Mouse (Mus musculus) urinary bladder, postnatal 10 days (tissue): ENCODE data around the gene Ptpn3.
A peak's percentile ranks its signal among the peaks of the same experiment; 100 is the strongest.
"Not testable (repeated sequence)": the region's sequence is repeated elsewhere in the genome, so short reads cannot be mapped to it uniquely, and the experiment has no call there.

Source experiments
- DNase-seq: peaks from one replicate; pipeline ENCODE4 v3.0.0; 2022; ENCODE audit warnings: low spot score

The Ptpn3 gene

GRCm38 (mm10) chr4:57299308-57299700 is 2.3 kb downstream of the Ptpn3 start:
- DNase-seq = no peak

- DNase-seq = no peak
Observed at GRCm38 (mm10) chr4:57298181-57298580, 3.5 kb downstream of the Ptpn3 start.

GRCm38 (mm10) chr4:57294971-57295656 is 6.5 kb downstream of the Ptpn3 start:
- DNase-seq = peak; percentile 20

DNA sequence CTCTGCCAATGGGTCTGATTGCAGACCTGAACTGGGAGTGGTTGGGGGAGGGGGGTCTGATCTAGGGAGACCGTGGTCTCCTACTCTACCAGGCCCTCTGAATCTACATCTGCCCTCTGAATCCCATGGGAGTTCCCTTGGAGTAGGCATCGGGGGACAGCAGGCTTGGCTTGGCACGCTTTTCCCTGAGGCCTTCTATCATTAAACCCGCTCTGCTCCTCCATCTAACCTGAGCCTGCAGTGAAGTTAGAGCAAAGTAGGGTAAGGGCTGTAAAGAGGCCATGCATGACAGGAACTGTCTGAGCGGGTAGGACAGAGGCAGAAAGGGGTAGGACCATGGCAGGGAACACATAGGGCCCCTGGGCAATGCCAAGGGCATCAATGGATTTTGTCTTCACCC is 9.0 kb downstream of the Ptpn3 start:
- no peak for DNase-seq

GRCm38 (mm10) chr4:57290049-57290448 is 11.6 kb downstream of the Ptpn3 start:
- no peak for DNase-seq

DNA sequence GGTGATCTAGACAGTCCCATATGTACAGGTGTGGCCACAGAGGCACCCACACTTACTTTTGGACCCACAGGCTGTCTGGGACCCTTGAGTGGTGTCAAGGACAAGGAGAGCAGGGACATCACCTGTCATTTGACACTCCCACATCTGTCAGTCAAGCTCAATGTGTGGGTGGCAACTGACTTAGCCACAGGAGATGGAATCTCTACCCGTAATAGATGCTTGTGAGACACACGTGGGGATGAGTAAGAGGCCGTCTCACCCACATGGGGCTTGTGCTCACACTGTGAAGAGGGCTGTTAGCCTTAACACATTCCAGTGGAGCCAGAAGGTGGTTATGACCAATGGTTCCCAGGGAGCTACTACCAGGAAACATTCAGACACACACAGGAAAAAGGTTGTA is 13.8 kb downstream of the Ptpn3 start:
- DNase-seq = no peak

DNA sequence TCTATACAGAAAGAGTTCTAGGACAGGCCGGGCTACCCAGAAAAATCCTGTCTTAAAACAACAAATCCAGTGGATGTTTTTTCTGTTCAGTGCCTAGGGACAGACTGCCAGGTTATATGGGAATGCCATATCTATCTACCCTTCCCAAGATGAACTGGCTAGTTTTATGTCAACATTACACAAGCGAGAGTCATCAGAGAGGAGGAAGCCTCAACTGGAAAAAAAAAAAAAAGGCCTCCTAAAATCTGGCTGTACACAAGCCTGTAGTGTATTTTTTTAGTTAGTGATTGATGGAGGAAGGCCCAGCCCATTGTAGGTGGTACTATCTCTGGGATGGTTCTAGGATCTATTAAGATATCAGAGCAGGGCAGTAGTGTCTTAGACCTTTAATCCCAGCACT is 16.4 kb downstream of the Ptpn3 start:
- DNase-seq = no peak

GRCm38 (mm10) chr4:57283189-57283588 is 18.4 kb downstream of the Ptpn3 start:
- no peak for DNase-seq

- DNase-seq = no peak
Observed at GRCm38 (mm10) chr4:57282630-57283029, 19.0 kb downstream of the Ptpn3 start.

DNA sequence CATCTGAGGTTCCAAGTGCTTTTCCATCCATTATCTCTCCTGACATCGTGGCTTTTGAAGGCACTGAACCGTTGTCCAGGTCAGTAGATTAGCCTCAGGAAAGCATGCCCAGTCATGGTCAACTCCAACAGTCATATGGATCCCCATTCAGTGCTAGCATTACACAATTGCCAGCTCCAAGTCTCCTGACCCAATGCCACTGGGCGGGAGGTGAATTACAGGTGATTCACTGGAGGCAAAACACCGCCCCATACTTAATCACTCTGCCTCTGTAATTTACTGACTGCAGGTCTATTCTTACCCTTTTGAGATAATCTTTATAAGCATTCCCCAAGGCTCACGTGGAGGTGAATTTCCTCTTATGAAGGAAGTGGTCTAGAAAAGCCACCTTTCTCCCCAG is 19.5 kb downstream of the Ptpn3 start:
- DNase-seq = no peak

DNA sequence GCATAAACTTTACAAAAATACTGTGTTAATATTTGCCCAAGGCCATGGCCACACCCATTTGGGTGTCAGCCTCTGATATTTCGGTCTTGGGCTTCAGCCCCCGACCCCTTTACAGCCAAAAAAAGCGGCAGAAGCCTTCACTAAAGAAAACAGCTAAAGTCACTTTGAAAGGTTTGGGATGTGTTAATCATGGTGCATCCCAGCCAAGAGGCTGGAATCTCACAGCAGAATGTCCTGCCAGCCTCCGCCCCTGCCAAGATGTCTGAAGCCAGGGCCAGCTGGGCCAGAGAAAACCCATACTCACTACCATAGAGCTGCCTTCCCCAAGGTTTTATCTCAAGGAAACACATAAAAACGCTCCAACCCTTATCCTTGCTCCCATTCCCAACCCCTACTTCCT is 20.7 kb downstream of the Ptpn3 start:
- no peak for DNase-seq

DNA sequence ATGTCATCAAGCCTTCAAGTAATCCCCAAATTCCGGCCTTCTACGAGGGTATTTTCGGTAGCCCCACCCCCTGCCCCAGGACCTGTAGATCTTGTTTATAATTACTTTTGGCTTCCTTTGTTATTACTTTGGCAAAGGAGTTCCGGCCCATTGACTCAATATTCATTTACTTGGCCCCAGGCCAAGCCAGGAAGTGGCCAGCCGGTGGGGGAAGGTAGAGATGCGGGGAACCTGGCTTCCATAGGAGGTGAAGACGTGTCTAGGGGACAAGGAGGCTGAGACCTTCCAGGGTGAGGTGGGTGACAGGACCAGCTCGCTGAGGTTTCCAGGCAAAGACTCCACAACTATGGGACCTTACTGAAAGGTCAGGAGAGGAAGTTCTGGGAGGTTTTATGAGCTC is 22.4 kb downstream of the Ptpn3 start:
- DNase-seq = no peak

- no peak for DNase-seq
Observed at GRCm38 (mm10) chr4:57278812-57279211, 22.8 kb downstream of the Ptpn3 start.

DNA sequence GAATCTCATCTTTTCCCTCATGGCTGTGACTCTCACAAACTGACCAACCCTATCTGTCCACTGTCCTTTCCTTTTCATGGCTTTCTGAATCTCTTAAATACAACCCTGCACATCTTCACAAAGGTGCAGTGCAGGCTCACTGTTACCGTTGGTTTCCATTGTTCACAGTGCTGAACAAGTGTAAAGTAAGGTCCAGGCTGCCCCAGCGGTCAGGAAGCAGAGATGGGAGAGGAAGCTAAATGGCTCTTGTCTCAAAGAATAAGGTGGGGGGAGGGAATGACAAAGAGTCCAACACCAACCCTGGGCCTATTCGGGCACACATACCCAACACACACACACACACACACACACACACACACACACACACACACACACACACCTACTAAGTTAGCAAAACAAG is 24.0 kb downstream of the Ptpn3 start:
- DNase-seq = no peak

- no peak for DNase-seq
Observed at GRCm38 (mm10) chr4:57275116-57275743, 26.4 kb downstream of the Ptpn3 start.

DNA sequence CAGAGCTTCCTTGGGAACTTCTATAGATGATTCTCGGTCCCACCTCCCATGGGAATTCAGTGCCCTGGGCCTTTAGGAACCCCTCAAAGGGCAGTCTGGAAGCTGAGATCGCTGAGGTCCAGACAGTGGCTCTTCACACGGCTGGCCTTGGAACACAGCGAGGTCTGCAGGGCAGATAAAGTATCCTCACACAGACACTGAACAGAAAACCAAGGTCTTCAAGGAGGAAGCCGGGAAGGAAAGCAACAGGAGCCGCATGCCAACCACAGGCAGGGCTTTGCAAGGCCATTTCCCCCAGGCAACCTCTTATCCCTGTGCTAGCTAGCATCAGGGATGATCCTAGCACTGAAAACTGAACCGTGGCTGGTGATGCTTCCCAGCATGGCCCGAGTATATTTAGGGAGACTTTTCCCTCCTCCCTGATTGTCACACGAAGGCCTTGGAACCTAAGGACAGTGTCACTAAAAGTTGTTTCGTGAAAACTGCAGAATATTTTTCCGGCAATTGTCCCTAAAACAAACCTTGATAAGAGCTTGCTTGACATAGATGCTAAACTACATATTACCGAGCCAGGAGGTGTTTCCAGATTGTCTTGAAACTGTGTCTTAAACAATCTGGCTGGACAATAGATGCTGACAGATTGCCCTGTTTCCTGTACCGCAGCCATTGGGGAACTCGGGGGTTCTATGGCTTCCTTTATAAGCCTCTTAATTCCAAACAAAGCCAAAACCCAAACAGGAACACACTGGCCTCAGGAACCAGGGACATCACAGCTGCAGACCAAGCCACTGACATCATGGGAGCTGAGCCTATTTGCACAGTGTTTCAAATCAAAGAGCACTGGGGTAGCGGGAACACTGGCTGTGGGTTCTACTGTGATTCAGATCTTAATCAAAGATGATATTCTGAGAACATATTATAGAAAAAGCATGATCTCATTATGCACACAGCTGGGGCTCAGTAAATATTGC is 27.8 kb downstream of the Ptpn3 start:
- no peak for DNase-seq

- no peak for DNase-seq
Observed at GRCm38 (mm10) chr4:57270991-57271390, 30.6 kb downstream of the Ptpn3 start.

DNA sequence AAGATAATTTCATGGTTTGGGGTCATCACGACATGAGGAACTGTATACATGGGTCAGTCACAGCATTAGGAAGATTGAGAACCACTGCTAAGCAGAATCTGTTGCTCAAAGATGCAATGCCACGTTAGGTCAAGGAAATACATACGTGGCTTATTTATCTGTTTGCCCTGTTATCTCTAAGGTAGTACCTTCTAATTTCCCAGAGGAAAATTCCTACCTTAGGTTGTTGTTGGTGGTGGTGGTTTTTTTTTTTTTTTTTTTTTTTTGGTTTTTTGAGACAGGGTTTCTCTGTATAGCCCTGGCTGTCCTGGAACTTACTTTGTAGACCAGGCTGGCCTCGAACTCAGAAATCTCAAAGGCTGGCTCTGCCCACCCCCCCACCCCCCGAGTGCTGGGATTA is 31.1 kb downstream of the Ptpn3 start:
- not testable (repeated sequence) for DNase-seq

- DNase-seq = no peak
Observed at GRCm38 (mm10) chr4:57269344-57269743, 32.3 kb downstream of the Ptpn3 start.

DNA sequence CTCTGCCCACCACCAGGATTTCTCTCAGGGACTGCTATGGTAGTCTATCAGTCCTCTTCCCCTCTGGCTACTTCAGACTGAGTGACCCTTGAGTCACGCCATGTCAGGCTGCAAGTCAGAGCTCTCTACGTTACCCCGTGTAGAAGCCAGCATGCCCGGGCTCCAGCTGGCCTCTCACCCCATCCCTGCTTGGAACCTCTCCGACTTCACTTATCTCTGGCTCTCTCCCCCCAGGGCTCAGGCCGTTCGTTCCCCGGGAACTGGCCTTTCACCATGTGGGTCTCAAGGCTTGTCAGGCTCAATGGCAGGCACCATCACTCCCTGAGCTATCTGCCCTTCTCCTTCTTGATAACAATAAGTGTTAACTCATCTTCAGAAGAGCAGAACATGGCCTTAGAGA is 33.3 kb downstream of the Ptpn3 start:
- no peak for DNase-seq

GRCm38 (mm10) chr4:57266389-57266788 is 35.2 kb downstream of the Ptpn3 start:
- no peak for DNase-seq

DNA sequence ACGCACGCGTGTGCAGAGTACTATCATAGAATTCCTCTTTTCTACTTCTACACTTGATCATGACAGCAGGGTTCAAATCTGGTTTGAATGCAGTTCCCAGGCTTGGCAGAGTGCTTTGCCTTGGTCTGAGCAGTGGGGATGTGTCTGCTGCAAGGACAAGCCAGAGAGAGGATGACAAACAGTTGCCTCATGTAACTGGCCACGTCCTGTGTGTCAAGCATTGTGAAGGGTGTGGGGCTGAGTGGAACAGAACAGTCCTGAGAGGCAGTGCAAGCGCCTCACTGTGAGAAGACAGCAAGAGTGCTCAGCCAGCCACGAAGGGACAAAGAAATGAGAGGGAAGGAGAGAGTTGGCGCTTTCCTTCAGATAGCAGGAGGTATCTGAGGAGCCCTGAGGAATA is 37.9 kb downstream of the Ptpn3 start:
- DNase-seq = no peak
